Mouse (Mus musculus): ENCODE measurements around the gene Irf7. TPM values are rescaled to one million over a fixed set of nuclear protein-coding genes. Genes with fewer than 3 reads are reported as not detected.

Gene Irf7
- total and polyA plus RNA-seq, 3 experiments, result 7.7 to 26.2 (median 10.5) TPM

GRCm38 (mm10) chr7:141214310-141214709, 52.0 kb downstream of the Irf7 start:
- peaks cover 10 to 21% of the 10 kb centered on the region in 2 experiments for H3K4me1 ChIP-seq (ENCODE audit: control insufficient read depth in 1 of 2, insufficient read depth in 2 of 2)
- in situ Hi-C loops (cut with MboI; ENCODE audit: low pct_ligation_motif_present, low pct_unique_long_range_greater_than_20kb, low sequenced_read_pairs), result no loop called here
- H3K36me3 ChIP-seq (replicated peaks in 1 of 2; ENCODE audit: control insufficient read depth in 1 of 2, insufficient read depth in 1 of 2, low read length in 1 of 2), result peaks cover 0 to 21% of the 10 kb centered on the region in 2 experiments

GRCm38 (mm10) chr7:141213605-141214235, 52.6 kb downstream of the Irf7 start, which contains the start of gene Lmntd2:
Gene Lmntd2 (minus strand): TSS chr7:141214080.
- dilution Hi-C loops (cut with MboI; ENCODE audit: extremely low pct_ligation_motif_present, extremely low pct_unique_long_range_greater_than_20kb, low sequenced_read_pairs), result no loop called here
- peaks cover 10 to 15% of the 10 kb centered on the region in 2 experiments for H3K4me1 ChIP-seq (ENCODE audit: control insufficient read depth in 1 of 2, insufficient read depth in 2 of 2)
- in situ Hi-C loops (cut with MboI; ENCODE audit: low pct_ligation_motif_present, low pct_unique_long_range_greater_than_20kb, low sequenced_read_pairs), result no loop called here
- peaks cover 34% of the 10 kb centered on the region for H3K27me3 ChIP-seq (replicated peaks)
- DNase-seq (ENCODE audit: extremely low read depth), result no peak
- no peaks in the 10 kb centered on the region for H3K79me2 ChIP-seq (replicated peaks; ENCODE audit: control insufficient read depth, extremely low read depth, insufficient read depth, poor library complexity, severe bottlenecking)
- H3K9ac ChIP-seq (ENCODE audit: insufficient read depth, low read depth), result 0 out of 2 replicates have a peak within 1 kb of the TSS, but pooled peaks have one; percentile 8
- peaks cover 0 to 18% of the 10 kb centered on the region in 2 experiments for H3K36me3 ChIP-seq (replicated peaks in 1 of 2; ENCODE audit: control insufficient read depth in 1 of 2, insufficient read depth in 1 of 2, low read length in 1 of 2)
- TF ChIP-seq ZC3H11A (IDR thresholded peaks at IDR 0.05; ENCODE audit: low read depth, low read length), result no peak
- TF ChIP-seq CTCF (conservative IDR thresholded peaks at IDR 0.05 in 1 of 2, IDR thresholded peaks at IDR 0.05 in 1 of 2; ENCODE audit: low read depth in 2 of 2, low read length in 2 of 2), result no peak
- no peaks in the 10 kb centered on the region for H3K9me3 ChIP-seq (replicated peaks; ENCODE audit: low read length)
- H3K4me3 ChIP-seq (replicated peaks in 1 of 3; ENCODE audit: low read depth in 2 of 3, low read length in 2 of 3, poor library complexity in 1 of 3), result peak within 1 kb of the TSS in 1 of 3 experiments; percentile 65
- no peak within 1 kb of the TSS for H3K27ac ChIP-seq (ENCODE audit: insufficient read depth, low read depth)
- peak within 1 kb of the TSS; percentile 64 for H3K4me2 ChIP-seq (ENCODE audit: insufficient read depth, low read depth, poor library complexity, severe bottlenecking)

More at GRCm38 (mm10) chr7:141214310-141214709, 52.0 kb downstream of the Irf7 start:
- no peak for DNase-seq (ENCODE audit: extremely low read depth)
- Histone ChIP-seq H3K27me3 (replicated peaks) (peaks cover 34% of the 10 kb centered on the region), H3K9ac (ENCODE audit: insufficient read depth, low read depth) (no peak overlapping the region), H3K27ac (ENCODE audit: insufficient read depth, low read depth) (no peak overlapping the region), H3K4me2 (ENCODE audit: insufficient read depth, low read depth, poor library complexity, severe bottlenecking) (no peak overlapping the region), H3K79me2 (replicated peaks; ENCODE audit: control insufficient read depth, extremely low read depth, insufficient read depth, poor library complexity, severe bottlenecking) (no peaks in the 10 kb centered on the region), H3K9me3 (replicated peaks; ENCODE audit: low read length) (no peaks in the 10 kb centered on the region), H3K4me3 (replicated peaks in 1 of 3; ENCODE audit: low read depth in 2 of 3, low read length in 2 of 3, poor library complexity in 1 of 3) (no peak overlapping the region)
- dilution Hi-C loops (cut with MboI; ENCODE audit: extremely low pct_ligation_motif_present, extremely low pct_unique_long_range_greater_than_20kb, low sequenced_read_pairs), result no loop called here
- no peak for TF ChIP-seq EP300 (IDR thresholded peaks at IDR 0.05; ENCODE audit: low read length)
- no peak for TF ChIP-seq ZC3H11A (IDR thresholded peaks at IDR 0.05; ENCODE audit: low read depth, low read length)
- TF ChIP-seq E2F4 (IDR thresholded peaks at IDR 0.05; ENCODE audit: insufficient replicate concordance, low read depth, low read length), result no peak
- no peak for TF ChIP-seq HCFC1 (IDR thresholded peaks at IDR 0.05; ENCODE audit: low read depth, low read length)

GRCm38 (mm10) chr7:141213133-141213532, 53.1 kb downstream of the Irf7 start:
- in situ Hi-C loops (cut with MboI; ENCODE audit: low pct_ligation_motif_present, low pct_unique_long_range_greater_than_20kb, low sequenced_read_pairs), result no loop called here
- dilution Hi-C loops (cut with MboI; ENCODE audit: extremely low pct_ligation_motif_present, extremely low pct_unique_long_range_greater_than_20kb, low sequenced_read_pairs), result no loop called here
- TF ChIP-seq TCF12 (IDR thresholded peaks at IDR 0.05; ENCODE audit: low read depth, low read length) (no peak), EP300 (IDR thresholded peaks at IDR 0.05; ENCODE audit: low read length) (no peak), POLR2A (IDR thresholded peaks at IDR 0.05; ENCODE audit: low read depth, low read length) (no peak)

More at GRCm38 (mm10) chr7:141213133-141213532, 53.1 kb downstream of the Irf7 start:
- Histone ChIP-seq H3K79me2 (replicated peaks; ENCODE audit: control insufficient read depth, extremely low read depth, insufficient read depth, poor library complexity, severe bottlenecking) (no peaks in the 10 kb centered on the region), H3K4me3 (replicated peaks in 1 of 3; ENCODE audit: low read depth in 2 of 3, low read length in 2 of 3, poor library complexity in 1 of 3) (no peak overlapping the region), H3K27ac (ENCODE audit: insufficient read depth, low read depth) (no peak overlapping the region), H3K4me2 (ENCODE audit: insufficient read depth, low read depth, poor library complexity, severe bottlenecking) (no peak overlapping the region), H3K9me3 (replicated peaks; ENCODE audit: low read length) (no peaks in the 10 kb centered on the region), H3K4me1 (ENCODE audit: control insufficient read depth in 1 of 2, insufficient read depth in 2 of 2) (peaks cover 10 to 15% of the 10 kb centered on the region in 2 experiments), H3K36me3 (replicated peaks in 1 of 2; ENCODE audit: control insufficient read depth in 1 of 2, insufficient read depth in 1 of 2, low read length in 1 of 2) (peaks cover 0 to 12% of the 10 kb centered on the region in 2 experiments), H3K27me3 (replicated peaks) (peaks cover 40% of the 10 kb centered on the region), H3K9ac (ENCODE audit: insufficient read depth, low read depth) (no peak overlapping the region)
- no peak for DNase-seq (ENCODE audit: extremely low read depth)

Other genes starting within 250 kb of the Irf7 start
Only the 20 nearest of the 30 such genes appear.
- 12.9 and 19.2 TPM in 2 replicates for gene Sigirr, start 165.9 kb downstream of the Irf7 start, total RNA-seq (2012; rRNA removed)
- gene Sigirr, start 165.9 kb downstream of the Irf7 start, total RNA-seq (2014; rRNA removed), result 13.2 and 15.6 TPM in 2 replicates
- 15.2 and 16.1 TPM in 2 replicates for gene Sigirr, start 165.9 kb downstream of the Irf7 start, polyA plus RNA-seq (2012; ENCODE audit: insufficient read length, low read depth)
- 0.04 TPM in 2 replicates for gene Ano9, start 148.7 kb downstream of the Irf7 start, total RNA-seq (2012; rRNA removed)
- gene Ano9, start 148.7 kb downstream of the Irf7 start, total RNA-seq (2014; rRNA removed), result not detected in 2 replicates
- gene Ano9, start 148.7 kb downstream of the Irf7 start, polyA plus RNA-seq (2012; ENCODE audit: insufficient read length, low read depth), result not detected in 2 replicates
- 10.6 and 12.0 TPM in 2 replicates for gene Ptdss2, start 144.1 kb downstream of the Irf7 start, total RNA-seq (2012; rRNA removed)
- 2.5 and 2.9 TPM in 2 replicates for gene Ptdss2, start 144.1 kb downstream of the Irf7 start, total RNA-seq (2014; rRNA removed)
- gene Ptdss2, start 144.1 kb downstream of the Irf7 start, polyA plus RNA-seq (2012; ENCODE audit: insufficient read length, low read depth), result 22.9 and 33.5 TPM in 2 replicates
- gene Rnh1, start 93.6 kb downstream of the Irf7 start, total RNA-seq (2012; rRNA removed), result 133 and 137 TPM in 2 replicates
- gene Rnh1, start 93.6 kb downstream of the Irf7 start, total RNA-seq (2014; rRNA removed), result 84.7 and 91.0 TPM in 2 replicates
- gene Rnh1, start 93.6 kb downstream of the Irf7 start, polyA plus RNA-seq (2012; ENCODE audit: insufficient read length, low read depth), result 95.5 and 103 TPM in 2 replicates
- gene Hras, start 72.5 kb downstream of the Irf7 start, total RNA-seq (2012; rRNA removed), result 82.0 and 106 TPM in 2 replicates
- gene Hras, start 72.5 kb downstream of the Irf7 start, total RNA-seq (2014; rRNA removed), result 43.6 and 48.9 TPM in 2 replicates
- gene Hras, start 72.5 kb downstream of the Irf7 start, polyA plus RNA-seq (2012; ENCODE audit: insufficient read length, low read depth), result 71.3 and 86.3 TPM in 2 replicates
- 0.92 and 0.93 TPM in 2 replicates for gene Lrrc56, start 72.3 kb downstream of the Irf7 start, total RNA-seq (2012; rRNA removed)
- 0.46 and 0.89 TPM in 2 replicates for gene Lrrc56, start 72.3 kb downstream of the Irf7 start, total RNA-seq (2014; rRNA removed)
- gene Lrrc56, start 72.3 kb downstream of the Irf7 start, polyA plus RNA-seq (2012; ENCODE audit: insufficient read length, low read depth), result 1.0 and 1.4 TPM in 2 replicates
- 0.50 and 1.1 TPM in 2 replicates for gene Lmntd2, start 52.4 kb downstream of the Irf7 start, total RNA-seq (2012; rRNA removed)
- 0.55 and 0.97 TPM in 2 replicates for gene Lmntd2, start 52.4 kb downstream of the Irf7 start, total RNA-seq (2014; rRNA removed)
- 0.85 and 0.89 TPM in 2 replicates for gene Lmntd2, start 52.4 kb downstream of the Irf7 start, polyA plus RNA-seq (2012; ENCODE audit: insufficient read length, low read depth)
- gene Rassf7, start 50.6 kb downstream of the Irf7 start, total RNA-seq (2012; rRNA removed), result 9.4 and 11.6 TPM in 2 replicates
- 6.7 and 8.1 TPM in 2 replicates for gene Rassf7, start 50.6 kb downstream of the Irf7 start, total RNA-seq (2014; rRNA removed)
- gene Rassf7, start 50.6 kb downstream of the Irf7 start, polyA plus RNA-seq (2012; ENCODE audit: insufficient read length, low read depth), result 4.1 and 4.6 TPM in 2 replicates
- gene Phrf1, start 37.7 kb downstream of the Irf7 start, total RNA-seq (2012; rRNA removed), result 51.7 and 52.5 TPM in 2 replicates
- 21.8 and 22.4 TPM in 2 replicates for gene Phrf1, start 37.7 kb downstream of the Irf7 start, total RNA-seq (2014; rRNA removed)
- gene Phrf1, start 37.7 kb downstream of the Irf7 start, polyA plus RNA-seq (2012; ENCODE audit: insufficient read length, low read depth), result 59.2 and 67.0 TPM in 2 replicates
- 1.0 and 1.9 TPM in 2 replicates for gene Cdhr5, start 10.3 kb upstream of the Irf7 start, total RNA-seq (2012; rRNA removed)
- gene Cdhr5, start 10.3 kb upstream of the Irf7 start, total RNA-seq (2014; rRNA removed), result 0.31 and 0.35 TPM in 2 replicates
- 3.3 and 3.9 TPM in 2 replicates for gene Cdhr5, start 10.3 kb upstream of the Irf7 start, polyA plus RNA-seq (2012; ENCODE audit: insufficient read length, low read depth)
- gene Sct, start 12.7 kb upstream of the Irf7 start, total RNA-seq (2012; rRNA removed), result not detected in 2 replicates
- gene Sct, start 12.7 kb upstream of the Irf7 start, total RNA-seq (2014; rRNA removed), result not detected in 2 replicates
- gene Sct, start 12.7 kb upstream of the Irf7 start, polyA plus RNA-seq (2012; ENCODE audit: insufficient read length, low read depth), result 0.49 TPM in 1 of 2 replicates, not detected in the other
- not detected in 2 replicates for gene Drd4, start 25.5 kb upstream of the Irf7 start, total RNA-seq (2012; rRNA removed)
- not detected in 2 replicates for gene Drd4, start 25.5 kb upstream of the Irf7 start, total RNA-seq (2014; rRNA removed)
- not detected in 2 replicates for gene Drd4, start 25.5 kb upstream of the Irf7 start, polyA plus RNA-seq (2012; ENCODE audit: insufficient read length, low read depth)
- 10.0 and 10.7 TPM in 2 replicates for gene Deaf1, start 61.2 kb upstream of the Irf7 start, total RNA-seq (2012; rRNA removed)
- 3.5 and 5.7 TPM in 2 replicates for gene Deaf1, start 61.2 kb upstream of the Irf7 start, total RNA-seq (2014; rRNA removed)
- 31.6 and 37.7 TPM in 2 replicates for gene Deaf1, start 61.2 kb upstream of the Irf7 start, polyA plus RNA-seq (2012; ENCODE audit: insufficient read length, low read depth)
- 7.4 and 8.5 TPM in 2 replicates for gene Tmem80, start 61.3 kb upstream of the Irf7 start, total RNA-seq (2012; rRNA removed)
- gene Tmem80, start 61.3 kb upstream of the Irf7 start, total RNA-seq (2014; rRNA removed), result 6.4 and 8.3 TPM in 2 replicates
- 8.2 and 9.9 TPM in 2 replicates for gene Tmem80, start 61.3 kb upstream of the Irf7 start, polyA plus RNA-seq (2012; ENCODE audit: insufficient read length, low read depth)
- 0.50 and 1.1 TPM in 2 replicates for gene Eps8l2, start 72.4 kb upstream of the Irf7 start, total RNA-seq (2012; rRNA removed)
- not detected in 2 replicates for gene Eps8l2, start 72.4 kb upstream of the Irf7 start, total RNA-seq (2014; rRNA removed)
- gene Eps8l2, start 72.4 kb upstream of the Irf7 start, polyA plus RNA-seq (2012; ENCODE audit: insufficient read length, low read depth), result 0.51 and 0.91 TPM in 2 replicates
- gene Taldo1, start 125.7 kb upstream of the Irf7 start, total RNA-seq (2012; rRNA removed), result 188 and 205 TPM in 2 replicates
- gene Taldo1, start 125.7 kb upstream of the Irf7 start, total RNA-seq (2014; rRNA removed), result 228 and 237 TPM in 2 replicates
- gene Taldo1, start 125.7 kb upstream of the Irf7 start, polyA plus RNA-seq (2012; ENCODE audit: insufficient read length, low read depth), result 124 and 129 TPM in 2 replicates
- 23.9 and 29.6 TPM in 2 replicates for gene Gatd1, start 147.7 kb upstream of the Irf7 start, total RNA-seq (2012; rRNA removed)
- 26.4 and 31.4 TPM in 2 replicates for gene Gatd1, start 147.7 kb upstream of the Irf7 start, total RNA-seq (2014; rRNA removed)
- 17.6 and 21.2 TPM in 2 replicates for gene Gatd1, start 147.7 kb upstream of the Irf7 start, polyA plus RNA-seq (2012; ENCODE audit: insufficient read length, low read depth)
- not detected in 2 replicates for gene Cend1, start 163.0 kb upstream of the Irf7 start, total RNA-seq (2012; rRNA removed)
- not detected in 2 replicates for gene Cend1, start 163.0 kb upstream of the Irf7 start, total RNA-seq (2014; rRNA removed)
- gene Cend1, start 163.0 kb upstream of the Irf7 start, polyA plus RNA-seq (2012; ENCODE audit: insufficient read length, low read depth), result not detected in 2 replicates
- 16.1 and 20.8 TPM in 2 replicates for gene Slc25a22, start 171.4 kb upstream of the Irf7 start, total RNA-seq (2012; rRNA removed)
- 6.1 and 6.5 TPM in 2 replicates for gene Slc25a22, start 171.4 kb upstream of the Irf7 start, total RNA-seq (2014; rRNA removed)
- 31.5 and 32.1 TPM in 2 replicates for gene Slc25a22, start 171.4 kb upstream of the Irf7 start, polyA plus RNA-seq (2012; ENCODE audit: insufficient read length, low read depth)
- 7.8 and 9.6 TPM in 2 replicates for gene Pidd1, start 177.5 kb upstream of the Irf7 start, total RNA-seq (2012; rRNA removed)
- 5.1 and 5.8 TPM in 2 replicates for gene Pidd1, start 177.5 kb upstream of the Irf7 start, total RNA-seq (2014; rRNA removed)
- 21.4 and 24.9 TPM in 2 replicates for gene Pidd1, start 177.5 kb upstream of the Irf7 start, polyA plus RNA-seq (2012; ENCODE audit: insufficient read length, low read depth)